In the genomic region with DNA sequence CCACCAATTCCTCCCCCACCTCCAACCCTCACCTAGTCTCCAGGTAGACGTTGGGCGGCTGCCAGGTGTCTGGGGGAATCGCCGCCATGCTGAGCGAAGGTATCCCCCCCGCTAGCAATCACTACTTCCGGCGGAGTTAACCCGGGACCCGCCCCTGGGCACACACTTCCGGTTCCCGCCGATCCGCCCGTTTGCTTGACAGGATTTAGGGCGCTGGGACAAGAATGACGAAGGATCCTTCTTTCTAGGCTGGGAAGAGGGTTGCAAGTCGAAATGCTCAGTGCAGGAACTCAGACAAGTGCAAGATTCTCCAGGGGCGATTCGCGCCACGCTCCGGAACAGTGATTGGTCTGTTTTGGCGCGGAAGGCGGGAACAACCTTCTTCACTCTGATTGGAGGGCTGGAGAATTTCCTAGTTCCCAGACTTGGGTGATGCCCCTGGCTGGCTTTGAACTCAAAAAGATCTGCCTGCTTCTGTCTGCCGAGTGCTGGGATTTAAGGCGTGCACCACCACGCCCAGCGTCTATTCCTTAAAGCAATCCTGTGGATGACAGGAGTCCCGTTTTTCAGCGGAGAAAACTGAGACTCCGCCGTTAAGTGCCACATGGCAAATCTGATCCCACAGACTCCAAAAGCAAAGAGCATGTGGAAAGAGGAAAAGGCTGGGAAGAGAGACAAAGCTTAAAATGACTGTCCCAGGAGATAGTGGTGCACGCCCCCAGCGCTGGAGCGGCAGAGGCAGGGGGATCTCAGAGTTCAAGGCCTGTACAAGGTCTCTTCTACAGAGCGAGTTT, we compare ENCODE assay signal across 8 mouse cellular contexts. TPM values are rescaled to one million over a fixed set of nuclear protein-coding genes. Genes with fewer than 3 reads are reported as not detected.
DNase-seq lines count a peak whose midpoint lies in the region; ATAC-seq lines count a peak whose summit lies in the region.

Gene Ppil1, minus strand, starts transcription at position 347 of the 794 bp plus-strand sequence.

- DNase-seq in NIH3T3 (ENCODE audit: low read depth): peak; percentile 90
- DNase-seq in cerebellum, adult 9-10 months: peak; percentile 85
- DNase-seq in frontal cortex, adult 2 months (ENCODE audit: extremely low spot score in 1 of 2, low spot score in 1 of 2): peak; percentile 38 to 80
- peak; percentile 88 for DNase-seq in hindbrain, embryonic 11.5 days (ENCODE audit: low spot score)
- DNase-seq in layer of hippocampus, postnatal 25 days (ENCODE audit: extremely low spot score in 1 of 2, low spot score in 1 of 2): peak; percentile 70 to 79
- DNase-seq in lung, postnatal 25 days (ENCODE audit: low spot score): peak; percentile 79
- DNase-seq in retina, embryonic 14.5 days (ENCODE audit: low spot score): peak; percentile 86
- peak; percentile 89 for DNase-seq in thymus, postnatal 4 days

- H3K4me3 ChIP-seq in hindbrain, embryonic 11.5 days (ENCODE audit: low read depth, low read length): peak within 1 kb of the TSS; percentile 86

- H3K4me1 ChIP-seq in hindbrain, embryonic 11.5 days (replicated peaks; ENCODE audit: control insufficient read depth, insufficient read depth, low read length): 0 out of 2 replicates have a peak, but pooled peaks cover 5% of the 10 kb centered on the region

- H3K27ac ChIP-seq in hindbrain, embryonic 11.5 days (ENCODE audit: low read depth, low read length): peak within 1 kb of the TSS; percentile 94

- H3K4me2 ChIP-seq in hindbrain, embryonic 11.5 days (replicated peaks; ENCODE audit: low read depth, low read length): peak within 1 kb of the TSS; percentile 30

- H3K27me3 ChIP-seq in hindbrain, embryonic 11.5 days (ENCODE audit: control insufficient read depth, insufficient read depth, low read length): no peaks in the 10 kb centered on the region

- H3K9ac ChIP-seq in hindbrain, embryonic 11.5 days (ENCODE audit: low read depth, low read length): peak within 1 kb of the TSS; percentile 79

- WGBS in hindbrain, embryonic 11.5 days: 7% methylated on average over 38 of the region's 38 CpGs

- H3K36me3 ChIP-seq in hindbrain, embryonic 11.5 days (ENCODE audit: control insufficient read depth, insufficient read depth, low read length): no peaks in the 10 kb centered on the region

- peak; percentile 68 for ATAC-seq in hindbrain, embryonic 11.5 days (ENCODE audit: low FRiP score)

- H3K9me3 ChIP-seq in hindbrain, embryonic 11.5 days (ENCODE audit: control insufficient read depth, low read length): no peaks in the 10 kb centered on the region

RNA-seq across cellular contexts. Expression of gene Ppil1, which starts in this region (rescaled TPM):
- 21.7 and 23.7 TPM in 2 replicates for polyA plus RNA-seq in frontal cortex, adult 2 months (2012; rRNA removed)
- polyA plus RNA-seq in hindbrain, embryonic 11.5 days (2014; fragmentation: Nextera tagmentation; extraction: Ambion mirVana): 128 and 142 TPM in 2 replicates
- 10 to 100 TPM; 17.7 to 19.6 TPM for total RNA-seq in layer of hippocampus, postnatal 25 days (2021)

Comparison
In these comparisons a context has a peak if more than half of its experiments do, and no peak if none do; other contexts are left out.
1. Peak in every context shown above with its lines: DNase-seq, ATAC-seq, H3K4me3 ChIP-seq and H3K27ac ChIP-seq.